10 mouse cellular contexts compared by ENCODE assay signal in the genomic region with DNA sequence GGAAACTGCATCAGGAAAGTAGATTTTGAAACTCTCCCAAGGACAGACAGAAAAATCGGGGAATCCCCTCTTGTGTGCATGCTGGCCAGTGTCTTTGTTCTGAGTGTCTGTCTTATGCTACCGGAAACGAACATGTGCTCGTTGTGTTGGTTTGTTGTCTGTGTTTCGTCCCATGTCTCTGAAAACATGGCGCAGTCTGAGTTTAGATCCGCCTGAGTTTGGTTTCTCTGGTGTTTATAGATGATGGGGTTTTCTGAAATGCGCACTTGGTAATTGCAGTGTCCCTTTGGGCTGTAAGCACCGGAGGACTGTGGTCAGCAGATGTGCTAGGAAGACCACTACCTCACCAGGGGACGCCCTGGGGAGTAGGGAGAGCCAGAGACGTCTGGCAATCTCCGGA. TPM values are rescaled to one million over a fixed set of nuclear protein-coding genes. Genes with fewer than 3 reads are reported as not detected.
DNase-seq lines count a peak whose midpoint lies in the region; ATAC-seq and TF ChIP-seq lines count a peak whose summit lies in the region.
"Had no signal": no experiment of that assay in that cellular context is flagged by ENCODE, and none has a peak within 500 bp of the region (broad histone marks: within the 10 kb centered on the region; RNA-seq: fewer than 3 reads in every experiment).

No protein-coding gene starts in this region.

- ATAC-seq in lung, embryonic 14.5 days (ENCODE audit: insufficient read depth), result peak; percentile 47; the same call in 1 of the 2 replicates
- no peak for ATAC-seq in heart, embryonic 15.5 days (replicated peaks; ENCODE audit: insufficient number of reproducible peaks, insufficient read depth, low FRiP score, low read depth)
- ATAC-seq in neural tube, embryonic 15.5 days (ENCODE audit: low FRiP score), result no peak

- H3K4me2 ChIP-seq in lung, embryonic 14.5 days, result peak overlapping the region; percentile 59
- H3K4me2 ChIP-seq in heart, embryonic 15.5 days, result peak overlapping the region; percentile 61
- H3K4me2 ChIP-seq in neural tube, embryonic 15.5 days, result peak overlapping the region; percentile 51

- H3K27ac ChIP-seq in lung, embryonic 14.5 days (ENCODE audit: low read depth), result peak overlapping the region; percentile 12; the same call in 1 of the 2 replicates
- no peak overlapping the region for H3K27ac ChIP-seq in cortical plate, adult 2 months (ENCODE audit: insufficient read depth, low read length)
- H3K27ac ChIP-seq in heart, embryonic 15.5 days, result no peak overlapping the region; the same call in 1 of the 2 replicates
- peak overlapping the region; percentile 73; the same call in 1 of the 2 replicates for H3K27ac ChIP-seq in liver, adult 2 months (replicated peaks; ENCODE audit: insufficient read depth, low read depth, low read length)
- H3K27ac ChIP-seq in neural tube, embryonic 15.5 days (replicated peaks), result no peak overlapping the region

- no peaks in the 10 kb centered on the region for H3K36me3 ChIP-seq in lung, embryonic 14.5 days (ENCODE audit: insufficient read depth)
- H3K36me3 ChIP-seq in heart, embryonic 15.5 days, result no peaks in the 10 kb centered on the region
- no peaks in the 10 kb centered on the region for H3K36me3 ChIP-seq in liver, adult 2 months (ENCODE audit: control insufficient read depth, insufficient read depth, low read length)
- no peaks in the 10 kb centered on the region for H3K36me3 ChIP-seq in neural tube, embryonic 15.5 days

- DNase-seq in lung, embryonic 14.5 days, result peak; percentile 50
- DNase-seq in lung, postnatal 4 days, result no peak
- peak; percentile 20 for DNase-seq in liver, adult 2 months (ENCODE audit: extremely low read depth, low read depth, low spot score)
- no peak for DNase-seq in urinary bladder, postnatal 36 days (ENCODE audit: low spot score in 2 of 2)
- no peak for DNase-seq in right cerebral cortex, postnatal 14 days

- no peaks in the 10 kb centered on the region for H3K27me3 ChIP-seq in lung, embryonic 14.5 days (ENCODE audit: insufficient read depth, low read length)
- H3K27me3 ChIP-seq in heart, embryonic 15.5 days, result no peaks in the 10 kb centered on the region
- H3K27me3 ChIP-seq in liver, adult 2 months (ENCODE audit: control insufficient read depth, insufficient read depth, low read length), result no peaks in the 10 kb centered on the region
- no peaks in the 10 kb centered on the region for H3K27me3 ChIP-seq in neural tube, embryonic 15.5 days (replicated peaks)

- no peaks in the 10 kb centered on the region for H3K79me2 ChIP-seq in liver, adult 2 months (ENCODE audit: control insufficient read depth, insufficient read depth, low read length)

- H3K9me3 ChIP-seq in lung, embryonic 14.5 days (ENCODE audit: low read depth, low read length), result no peaks in the 10 kb centered on the region
- H3K9me3 ChIP-seq in heart, embryonic 15.5 days (replicated peaks), result no peaks in the 10 kb centered on the region
- no peaks in the 10 kb centered on the region for H3K9me3 ChIP-seq in neural tube, embryonic 15.5 days (replicated peaks)

- TF ChIP-seq POLR2A in cortical plate, adult 2 months (IDR thresholded peaks at IDR 0.05; ENCODE audit: extremely low read depth, insufficient read depth, low read length), result no peak
- no peak for TF ChIP-seq POLR2A in liver, adult 2 months (IDR thresholded peaks at IDR 0.05; ENCODE audit: extremely low read depth, insufficient read depth, low read length)

- H3K9ac ChIP-seq in lung, embryonic 14.5 days, result peak overlapping the region; percentile 42
- H3K9ac ChIP-seq in heart, embryonic 15.5 days, result peak overlapping the region; percentile 5; the same call in 1 of the 2 replicates
- peak overlapping the region; percentile 81 for H3K9ac ChIP-seq in liver, adult 2 months (ENCODE audit: low read depth, low read length)
- H3K9ac ChIP-seq in neural tube, embryonic 15.5 days (replicated peaks), result no peak overlapping the region

- no peaks in the 10 kb centered on the region for H3K4me1 ChIP-seq in lung, embryonic 14.5 days (ENCODE audit: insufficient read depth)
- no peaks in the 10 kb centered on the region for H3K4me1 ChIP-seq in cortical plate, adult 2 months (ENCODE audit: control insufficient read depth, insufficient read depth, low read length)
- H3K4me1 ChIP-seq in heart, embryonic 15.5 days (replicated peaks), result no peaks in the 10 kb centered on the region
- no peaks in the 10 kb centered on the region; the same call in 1 of the 2 replicates for H3K4me1 ChIP-seq in liver, adult 2 months (ENCODE audit: control insufficient read depth, insufficient read depth, low read length)
- H3K4me1 ChIP-seq in neural tube, embryonic 15.5 days, result no peaks in the 10 kb centered on the region

- WGBS in lung, embryonic 14.5 days, result 5% methylated on average over 12 of the region's 12 CpGs
- WGBS in heart, embryonic 15.5 days, result 4% methylated on average over 12 of the region's 12 CpGs
- 3% methylated on average over 12 of the region's 12 CpGs for WGBS in liver, adult 2 months
- 20% methylated on average over 12 of the region's 12 CpGs for WGBS in neural tube, embryonic 15.5 days

- no peak for TF ChIP-seq CTCF in lung, embryonic 14.5 days (IDR thresholded peaks at IDR 0.05; ENCODE audit: low read depth)
- TF ChIP-seq CTCF in cortical plate, adult 2 months (IDR thresholded peaks at IDR 0.05; ENCODE audit: extremely low read depth, insufficient read depth, low read length), result no peak
- TF ChIP-seq CTCF in liver, adult 2 months (IDR thresholded peaks at IDR 0.05; ENCODE audit: low read depth, low read length), result no peak

- H3K4me3 ChIP-seq in lung, embryonic 14.5 days (ENCODE audit: low read depth, low read length), result peak overlapping the region; percentile 35
- H3K4me3 ChIP-seq in cortical plate, adult 2 months (ENCODE audit: insufficient read depth, low read length), result peak overlapping the region; percentile 35; the same call in 1 of the 2 replicates
- peak overlapping the region; percentile 48 for H3K4me3 ChIP-seq in heart, embryonic 15.5 days
- H3K4me3 ChIP-seq in liver, adult 2 months (ENCODE audit: insufficient read depth, low read depth, low read length), result peak overlapping the region; percentile 59
- peak overlapping the region; percentile 39 for H3K4me3 ChIP-seq in neural tube, embryonic 15.5 days (replicated peaks)

RNA-seq across cellular contexts. Expression of a gene that starts 9.3 kb away (rescaled TPM):
- polyA plus RNA-seq in lung, embryonic 14.5 days (2014; fragmentation: Nextera tagmentation; extraction: Ambion mirVana), result not detected in 2 replicates
- not detected in 2 replicates for polyA plus RNA-seq in cortical plate, adult 2 months (2012; rRNA removed)
- polyA plus RNA-seq in heart, embryonic 15.5 days (2015; fragmentation: Nextera tagmentation; extraction: Ambion mirVana), result not detected in 2 replicates
- not detected in 2 replicates for total RNA-seq in liver, adult 2 months (2014; rRNA removed)
- polyA plus RNA-seq in liver, adult 2 months (2012; rRNA removed), result not detected in 2 replicates
- not detected in 2 replicates for polyA plus RNA-seq in neural tube, embryonic 15.5 days (2015; fragmentation: Nextera tagmentation; extraction: Ambion mirVana)
- total RNA-seq: adrenal gland, adult 18-20 months; neutrophil, adult 5-6 weeks had no signal

RNA-seq across cellular contexts. Expression of a gene that starts 21.3 kb away (rescaled TPM):
- 0.05 TPM in 1 of 2 replicates, not detected in the other for polyA plus RNA-seq in lung, embryonic 14.5 days (2014; fragmentation: Nextera tagmentation; extraction: Ambion mirVana)
- 0.08 and 0.15 TPM in 2 replicates for polyA plus RNA-seq in cortical plate, adult 2 months (2012; rRNA removed)
- polyA plus RNA-seq in heart, embryonic 15.5 days (2015; fragmentation: Nextera tagmentation; extraction: Ambion mirVana), result 0.05 TPM in 2 replicates
- 0.07 TPM in 1 of 2 replicates, not detected in the other for total RNA-seq in liver, adult 2 months (2014; rRNA removed)
- not detected in 2 replicates for polyA plus RNA-seq in liver, adult 2 months (2012; rRNA removed)
- polyA plus RNA-seq in neural tube, embryonic 15.5 days (2015; fragmentation: Nextera tagmentation; extraction: Ambion mirVana), result 0.05 TPM in 1 of 2 replicates, not detected in the other
- total RNA-seq: neutrophil, adult 5-6 weeks had no signal

RNA-seq across cellular contexts. Expression of a gene that starts 26.9 kb away (rescaled TPM):
- polyA plus RNA-seq in lung, embryonic 14.5 days (2014; fragmentation: Nextera tagmentation; extraction: Ambion mirVana), result not detected in 2 replicates
- 0.04 and 0.10 TPM in 2 replicates for polyA plus RNA-seq in cortical plate, adult 2 months (2012; rRNA removed)
- polyA plus RNA-seq in heart, embryonic 15.5 days (2015; fragmentation: Nextera tagmentation; extraction: Ambion mirVana), result not detected in 2 replicates
- 0.74 and 1.7 TPM in 2 replicates for total RNA-seq in liver, adult 2 months (2014; rRNA removed)
- 0.07 and 0.20 TPM in 2 replicates for polyA plus RNA-seq in liver, adult 2 months (2012; rRNA removed)
- 0.05 TPM in 1 of 2 replicates, not detected in the other for polyA plus RNA-seq in neural tube, embryonic 15.5 days (2015; fragmentation: Nextera tagmentation; extraction: Ambion mirVana)

RNA-seq across cellular contexts. Expression of a gene that starts 43.0 kb away (rescaled TPM):
- 3.0 and 5.0 TPM in 2 replicates for polyA plus RNA-seq in lung, embryonic 14.5 days (2014; fragmentation: Nextera tagmentation; extraction: Ambion mirVana)
- polyA plus RNA-seq in cortical plate, adult 2 months (2012; rRNA removed), result 0.66 and 1.0 TPM in 2 replicates
- 4.6 and 7.0 TPM in 2 replicates for polyA plus RNA-seq in heart, embryonic 15.5 days (2015; fragmentation: Nextera tagmentation; extraction: Ambion mirVana)
- total RNA-seq in liver, adult 2 months (2014; rRNA removed), result 1.3 TPM in 2 replicates
- polyA plus RNA-seq in liver, adult 2 months (2012; rRNA removed), result 0.21 and 0.35 TPM in 2 replicates
- 3.8 and 4.2 TPM in 2 replicates for polyA plus RNA-seq in neural tube, embryonic 15.5 days (2015; fragmentation: Nextera tagmentation; extraction: Ambion mirVana)
- total RNA-seq: neutrophil, adult 5-6 weeks had no signal

Comparison
In these comparisons a context has a peak if more than half of its experiments do, and no peak if none do; other contexts are left out.
1. DNase-seq: peak in lung, embryonic 14.5 days (single experiment) and liver, adult 2 months (single experiment); none in lung, postnatal 4 days (0 of 2), urinary bladder, postnatal 36 days (0 of 2) and right cerebral cortex, postnatal 14 days (single experiment).
2. H3K27ac ChIP-seq: peak in lung, embryonic 14.5 days (single experiment) and liver, adult 2 months (single experiment); none in cortical plate, adult 2 months (single experiment), heart, embryonic 15.5 days (single experiment) and neural tube, embryonic 15.5 days (single experiment).
3. Peak in every context shown above with its lines, with median percentiles within 50 percentile points of each other: H3K4me2 ChIP-seq and H3K4me3 ChIP-seq.